Mouse (Mus musculus): ENCODE data around the gene Dand5. TPM values are rescaled to one million over a fixed set of nuclear protein-coding genes. Genes with fewer than 3 reads are reported as not detected.
A peak's percentile ranks its signal among the peaks of the same experiment; 100 is the strongest.

The Dand5 gene
- polyA plus RNA-seq, 1 experiment, result 2.9 TPM

- 57% methylated on average over 7 of the region's 7 CpGs for WGBS
- DNase-seq, result no peak
- no peak overlapping the region for H3K4me3 ChIP-seq (replicated peaks; ENCODE audit: extremely low read depth, low read depth, low read length)
- H3K4me1 ChIP-seq (ENCODE audit: control insufficient read depth, insufficient read depth, low read length), result peaks cover 34% of the 10 kb centered on the region
- TF ChIP-seq POLR2A (IDR thresholded peaks at IDR 0.05; ENCODE audit: borderline replicate concordance, extremely low read depth, low read depth, low read length) (no peak), CTCF (IDR thresholded peaks at IDR 0.05; ENCODE audit: insufficient read depth, low read length) (no peak)
Measured at GRCm38 (mm10) chr8:84794486-84794885, 28.1 kb downstream of the Dand5 start.

GRCm38 (mm10) chr8:84793791-84794485, 28.7 kb downstream of the Dand5 start:
- WGBS, result 55% methylated on average over 13 of the region's 13 CpGs
- Histone ChIP-seq H3K4me1 (ENCODE audit: control insufficient read depth, insufficient read depth, low read length) (peaks cover 39% of the 10 kb centered on the region), H3K4me3 (replicated peaks; ENCODE audit: extremely low read depth, low read depth, low read length) (no peak overlapping the region)
- DNase-seq, result no peak
- no peak for TF ChIP-seq POLR2A (IDR thresholded peaks at IDR 0.05; ENCODE audit: borderline replicate concordance, extremely low read depth, low read depth, low read length)

- no peak overlapping the region for H3K4me3 ChIP-seq (replicated peaks; ENCODE audit: extremely low read depth, low read depth, low read length)
- 76% methylated on average over 9 of the region's 9 CpGs for WGBS
Measured at GRCm38 (mm10) chr8:84793134-84793533, 29.5 kb downstream of the Dand5 start.

DNA sequence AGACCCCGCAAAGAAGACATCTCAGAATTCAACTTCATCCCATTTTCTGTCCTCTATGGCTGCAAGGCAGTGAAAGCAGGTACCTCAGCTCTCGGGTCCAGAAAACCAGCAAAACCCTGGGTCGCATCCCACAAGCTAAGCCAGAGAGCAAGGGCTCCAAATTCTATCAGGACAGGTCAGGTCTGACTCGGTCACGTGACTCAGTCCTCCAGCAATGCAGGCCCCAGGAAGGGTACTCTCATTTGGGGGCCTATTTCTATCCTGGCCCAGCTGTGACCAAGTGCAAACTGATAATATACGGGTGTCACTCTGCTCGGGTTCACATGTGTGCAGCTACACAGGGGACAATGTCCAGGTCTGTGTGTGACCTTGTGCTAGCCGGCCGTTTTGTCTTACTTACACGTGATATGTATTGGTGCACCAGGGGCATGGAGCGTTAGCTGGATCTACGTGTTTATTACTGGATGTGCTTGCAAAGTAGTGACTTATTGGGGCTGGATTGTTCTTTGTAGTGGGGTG, 30.1 kb downstream of the Dand5 start:
- TF ChIP-seq CTCF (IDR thresholded peaks at IDR 0.05; ENCODE audit: insufficient read depth, low read length), result no peak
- no peak for TF ChIP-seq POLR2A (IDR thresholded peaks at IDR 0.05; ENCODE audit: borderline replicate concordance, extremely low read depth, low read depth, low read length)
- no peak for DNase-seq
- WGBS, result 74% methylated on average over 12 of the region's 12 CpGs
- Histone ChIP-seq H3K4me1 (ENCODE audit: control insufficient read depth, insufficient read depth, low read length) (peaks cover 29% of the 10 kb centered on the region), H3K4me3 (replicated peaks; ENCODE audit: extremely low read depth, low read depth, low read length) (no peak overlapping the region)

More at GRCm38 (mm10) chr8:84793134-84793533, 29.5 kb downstream of the Dand5 start:
- H3K4me1 ChIP-seq (ENCODE audit: control insufficient read depth, insufficient read depth, low read length), result peaks cover 31% of the 10 kb centered on the region
- TF ChIP-seq POLR2A (IDR thresholded peaks at IDR 0.05; ENCODE audit: borderline replicate concordance, extremely low read depth, low read depth, low read length), result no peak
- TF ChIP-seq CTCF (IDR thresholded peaks at IDR 0.05; ENCODE audit: insufficient read depth, low read length), result no peak
- DNase-seq, result no peak

DNA sequence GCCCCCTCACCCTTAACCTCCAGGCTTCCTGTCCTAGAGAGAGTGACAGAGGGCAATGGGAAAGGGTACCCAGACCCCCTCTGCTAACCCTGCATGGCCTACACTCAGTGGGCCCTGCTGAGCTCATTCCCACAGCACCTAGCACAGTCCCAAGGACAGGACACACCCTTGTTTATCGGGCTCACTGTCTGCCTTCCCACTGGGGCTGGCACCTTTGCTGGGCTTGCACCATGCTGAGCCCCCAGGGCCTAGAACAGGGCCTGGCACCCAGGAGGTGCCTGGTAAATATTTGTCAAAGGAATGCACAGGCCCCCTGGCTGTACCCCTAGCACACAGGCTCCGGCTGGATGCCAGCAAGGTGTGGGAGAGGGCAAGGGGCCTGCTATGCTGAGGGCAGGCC, 32.1 kb downstream of the Dand5 start:
- DNase-seq, result no peak
- Histone ChIP-seq H3K4me1 (ENCODE audit: control insufficient read depth, insufficient read depth, low read length) (peaks cover 36% of the 10 kb centered on the region), H3K4me3 (replicated peaks; ENCODE audit: extremely low read depth, low read depth, low read length) (no peak overlapping the region)
- no peak for TF ChIP-seq CTCF (IDR thresholded peaks at IDR 0.05; ENCODE audit: insufficient read depth, low read length)
- 38% methylated on average over 2 of the region's 2 CpGs for WGBS

DNA sequence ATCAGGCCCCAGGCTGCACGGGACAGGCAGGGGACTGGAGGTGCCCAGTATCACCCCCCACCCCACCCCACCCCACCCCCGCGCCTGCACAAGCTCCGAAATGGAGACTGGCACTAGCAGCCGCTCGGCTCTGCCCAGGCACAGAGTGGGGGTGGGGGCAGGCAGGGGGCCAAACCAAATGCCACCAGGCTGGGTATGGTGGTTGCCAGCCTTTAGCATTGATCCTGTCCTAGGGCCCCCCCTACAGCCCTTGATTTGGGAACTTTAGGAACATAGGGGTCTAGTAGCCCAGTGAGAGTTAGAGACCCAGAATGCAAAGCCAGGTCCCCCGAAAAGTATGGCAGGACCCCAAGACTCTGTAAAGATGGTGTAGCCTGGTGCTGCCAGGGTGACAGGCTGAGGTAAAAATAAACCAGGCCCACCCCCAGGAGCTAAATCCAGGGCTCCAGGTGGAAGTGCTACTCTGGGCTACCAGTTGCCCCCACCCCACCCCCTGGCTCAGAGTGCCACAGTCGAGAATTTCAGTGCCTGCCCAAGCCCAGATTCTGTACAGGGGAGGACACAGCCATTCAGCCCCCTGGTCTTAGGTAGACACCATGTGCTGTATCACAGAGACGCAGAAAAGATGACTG, 32.7 kb downstream of the Dand5 start:
- Histone ChIP-seq H3K4me3 (replicated peaks; ENCODE audit: extremely low read depth, low read depth, low read length) (no peak overlapping the region), H3K4me1 (ENCODE audit: control insufficient read depth, insufficient read depth, low read length) (peaks cover 41% of the 10 kb centered on the region)
- DNase-seq, result no peak
- no peak for TF ChIP-seq POLR2A (IDR thresholded peaks at IDR 0.05; ENCODE audit: borderline replicate concordance, extremely low read depth, low read depth, low read length)
- no peak for TF ChIP-seq CTCF (IDR thresholded peaks at IDR 0.05; ENCODE audit: insufficient read depth, low read length)
- 63% methylated on average over 9 of the region's 9 CpGs for WGBS

DNA sequence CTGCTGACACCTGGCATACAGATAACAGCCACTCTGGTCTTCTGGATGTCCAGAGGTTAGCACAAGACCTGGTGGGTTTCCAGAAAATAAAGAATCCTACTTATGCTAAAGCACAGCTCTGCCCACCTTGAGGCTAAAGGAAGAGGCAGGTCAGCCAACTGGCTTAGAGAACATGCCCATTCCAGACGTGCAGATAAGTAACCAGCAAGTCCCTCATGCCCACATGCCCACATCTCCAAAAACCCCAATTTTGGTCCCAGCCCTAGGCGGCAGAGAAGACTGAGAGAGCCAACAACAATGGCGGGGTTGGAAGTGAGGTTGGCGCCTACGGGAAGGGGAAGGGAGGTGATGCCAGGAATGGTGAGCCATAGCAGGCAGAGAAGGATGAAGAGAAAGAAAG, 33.3 kb downstream of the Dand5 start:
- H3K4me3 ChIP-seq (replicated peaks; ENCODE audit: extremely low read depth, low read depth, low read length), result no peak overlapping the region
- no peak for DNase-seq
- H3K4me1 ChIP-seq (ENCODE audit: control insufficient read depth, insufficient read depth, low read length), result peaks cover 42% of the 10 kb centered on the region
- 59% methylated on average over 5 of the region's 5 CpGs for WGBS
- TF ChIP-seq CTCF (IDR thresholded peaks at IDR 0.05; ENCODE audit: insufficient read depth, low read length) (no peak), POLR2A (IDR thresholded peaks at IDR 0.05; ENCODE audit: borderline replicate concordance, extremely low read depth, low read depth, low read length) (no peak)

- Histone ChIP-seq H3K4me3 (replicated peaks; ENCODE audit: extremely low read depth, low read depth, low read length) (no peak overlapping the region), H3K4me1 (ENCODE audit: control insufficient read depth, insufficient read depth, low read length) (peaks cover 43% of the 10 kb centered on the region)
- WGBS, result 30% methylated on average over 11 of the region's 11 CpGs
- TF ChIP-seq CTCF (IDR thresholded peaks at IDR 0.05; ENCODE audit: insufficient read depth, low read length) (no peak), POLR2A (IDR thresholded peaks at IDR 0.05; ENCODE audit: borderline replicate concordance, extremely low read depth, low read depth, low read length) (no peak)
- DNase-seq, result peak; percentile 74
Measured at GRCm38 (mm10) chr8:84788896-84789295, 33.7 kb downstream of the Dand5 start.

DNA sequence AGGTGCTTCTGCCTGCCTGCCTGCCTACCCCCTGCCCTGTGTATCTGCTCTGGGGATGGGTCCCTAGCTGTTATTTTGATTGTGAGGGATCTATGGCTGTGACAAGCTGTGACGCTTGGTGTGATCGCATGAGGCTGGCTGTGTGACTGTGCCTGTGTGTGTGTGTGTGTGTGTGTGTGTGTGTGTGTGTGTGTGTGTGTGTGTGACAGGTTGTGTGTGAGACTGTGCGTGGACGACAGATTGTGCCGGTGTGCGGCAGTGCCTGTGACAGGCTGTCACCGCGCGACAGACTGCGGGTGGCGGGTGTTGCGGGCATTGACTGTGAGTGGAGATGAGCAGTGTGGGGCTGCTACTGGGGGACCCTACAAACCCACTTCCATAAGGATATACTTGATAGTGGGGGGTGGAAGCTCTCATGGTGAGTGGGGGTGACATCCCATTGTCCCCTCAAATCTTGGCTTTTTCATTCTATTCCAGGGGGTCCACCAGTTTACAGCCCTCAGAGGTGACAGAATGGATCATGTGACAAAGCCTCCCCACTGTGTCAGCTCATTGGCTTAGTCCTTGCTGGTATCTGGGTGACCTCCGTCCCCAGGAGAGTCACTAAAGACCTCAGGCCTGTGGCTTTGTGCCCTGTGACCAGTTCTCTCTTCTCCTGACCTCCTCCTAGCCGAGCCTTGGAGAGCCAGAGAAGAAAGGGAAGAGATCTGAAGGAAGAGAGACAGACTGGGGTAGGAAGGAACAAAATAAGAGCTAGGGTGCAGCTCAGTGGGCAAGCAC, 34.9 kb downstream of the Dand5 start:
- Histone ChIP-seq H3K4me1 (ENCODE audit: control insufficient read depth, insufficient read depth, low read length) (peaks cover 43% of the 10 kb centered on the region), H3K4me3 (replicated peaks; ENCODE audit: extremely low read depth, low read depth, low read length) (no peak overlapping the region)
- DNase-seq, result no peak
- TF ChIP-seq CTCF (IDR thresholded peaks at IDR 0.05; ENCODE audit: insufficient read depth, low read length), result no peak
- no peak for TF ChIP-seq POLR2A (IDR thresholded peaks at IDR 0.05; ENCODE audit: borderline replicate concordance, extremely low read depth, low read depth, low read length)
- 76% methylated on average over 14 of the region's 14 CpGs for WGBS
